Mouse (Mus musculus) limb, embryonic 15.5 days (tissue): Measurements from ENCODE around the gene Pheta2. TPM values are rescaled to one million over a fixed set of nuclear protein-coding genes. Genes with fewer than 3 reads are reported as not detected.
A peak's percentile ranks its signal among the peaks of the same experiment; 100 is the strongest.

Experiments
- ATAC-seq: fragments of 200-750 bp; cut with Nextera tagmentation; 2 replicates; pipeline ENCODE4 v1.8.0; 2017; ENCODE audit warnings: low read depth, moderate TSS enrichment; ENCODE audit not compliant: insufficient number of reproducible peaks, low FRiP score, low TSS enrichment
- H3K27ac ChIP-seq: fragments of 300-500 bp; sonication (generic); 2 replicates; pipeline ENCODE4 v1.5.1; 2015; ENCODE audit warnings: moderate library complexity, mild to moderate bottlenecking, inconsistent platforms
- H3K27me3 ChIP-seq: fragments of 300-500 bp; sonication (generic); 2 replicates; pipeline ENCODE4 v1.6.1; 2015; ENCODE audit warnings: inconsistent platforms
- H3K36me3 ChIP-seq: fragments of 300-500 bp; sonication (generic); 2 replicates; pipeline ENCODE4 v1.6.1; 2015; ENCODE audit warnings: inconsistent platforms
- H3K4me1 ChIP-seq: fragments of 300-500 bp; sonication (generic); 2 replicates; pipeline ENCODE4 v1.6.1; 2015; ENCODE audit warnings: inconsistent platforms
- H3K4me2 ChIP-seq: fragments of 300-500 bp; sonication (generic); 2 replicates; pipeline ENCODE4 v1.6.1; 2015; ENCODE audit warnings: mild to moderate bottlenecking, inconsistent platforms
- H3K4me3 ChIP-seq: fragments of 300-500 bp; sonication (generic); 2 replicates; pipeline ENCODE4 v1.5.1; 2015; ENCODE audit warnings: mild to moderate bottlenecking, inconsistent platforms
- H3K9ac ChIP-seq: fragments of 300-500 bp; sonication (generic); 2 replicates; pipeline ENCODE4 v1.6.1; 2015; ENCODE audit warnings: inconsistent platforms
- H3K9me3 ChIP-seq: fragments of 300-500 bp; sonication (generic); 2 replicates; pipeline ENCODE4 v1.6.1; 2016; ENCODE audit warnings: inconsistent platforms
- WGBS: fragments of 180-500 bp; shearing (Covaris S2); methylation state at CpG from one replicate; pipeline ENCODE4 v1.1.7; 2015; 5-methylcytosine and 5-hydroxymethylcytosine counted together
- polyA plus RNA-seq: library from polyadenylated mRNA; unstranded; fragments of >200 nt; fragmentation: Nextera tagmentation; extraction: Ambion mirVana; gene quantifications from 2 replicates; pipeline ENCODE4 v1.2.1, GENCODE M21; 2015

Pheta2 gene
- polyA plus RNA-seq, 1 experiment from 2014 or later, result 22.9 TPM

GRCm38 (mm10) chr15:82335194-82335593 is 3.5 kb upstream of the Pheta2 start:
- Histone ChIP-seq H3K27ac (no peak overlapping the region), H3K4me3 (no peak overlapping the region), H3K27me3 (no peaks in the 10 kb centered on the region), H3K4me2 (no peak overlapping the region), H3K9me3 (no peaks in the 10 kb centered on the region), H3K36me3 (peaks cover 48% of the 10 kb centered on the region), H3K9ac (no peak overlapping the region), H3K4me1 (peaks cover 23% of the 10 kb centered on the region)
- WGBS, result 97% methylated on average over 4 of the region's 4 CpGs
- ATAC-seq, result no peak

GRCm38 (mm10) chr15:82336629-82337028 is 2.1 kb upstream of the Pheta2 start:
- Histone ChIP-seq H3K36me3 (peaks cover 38% of the 10 kb centered on the region), H3K27me3 (no peaks in the 10 kb centered on the region), H3K27ac (no peak overlapping the region), H3K4me2 (no peak overlapping the region), H3K4me1 (peaks cover 37% of the 10 kb centered on the region), H3K9me3 (no peaks in the 10 kb centered on the region), H3K4me3 (no peak overlapping the region), H3K9ac (no peak overlapping the region)
- WGBS, result 61% methylated on average over 12 of the region's 12 CpGs
- ATAC-seq, result no peak

- no peaks in the 10 kb centered on the region for H3K9me3 ChIP-seq
- peak overlapping the region; percentile 53; the same call in 1 of the 2 replicates for H3K9ac ChIP-seq
- H3K27ac ChIP-seq, result peak overlapping the region; percentile 70; the same call in 1 of the 2 replicates
- ATAC-seq, result no peak
- WGBS, result 18% methylated on average over 4 of the region's 4 CpGs
- H3K36me3 ChIP-seq, result peaks cover 31% of the 10 kb centered on the region
- peaks cover 49% of the 10 kb centered on the region for H3K4me1 ChIP-seq
- no peaks in the 10 kb centered on the region for H3K27me3 ChIP-seq
- H3K4me2 ChIP-seq, result peak overlapping the region; percentile 62
- H3K4me3 ChIP-seq, result peak overlapping the region; percentile 60
Observed at GRCm38 (mm10) chr15:82337875-82338274, 867 bp upstream of the Pheta2 start.

- 56% methylated on average over 10 of the region's 10 CpGs for WGBS
- H3K9me3 ChIP-seq, result no peaks in the 10 kb centered on the region
- peak overlapping the region; percentile 70; the same call in 1 of the 2 replicates for H3K27ac ChIP-seq
- peaks cover 51% of the 10 kb centered on the region for H3K4me1 ChIP-seq
- H3K9ac ChIP-seq, result no peak overlapping the region
- peak overlapping the region; percentile 62 for H3K4me2 ChIP-seq
- H3K27me3 ChIP-seq, result no peaks in the 10 kb centered on the region
- H3K36me3 ChIP-seq, result peaks cover 37% of the 10 kb centered on the region
- ATAC-seq, result no peak
- H3K4me3 ChIP-seq, result peak overlapping the region; percentile 60
Observed at GRCm38 (mm10) chr15:82339150-82339549, 408 bp downstream of the Pheta2 start.

- no peak overlapping the region for H3K4me3 ChIP-seq
- H3K36me3 ChIP-seq, result peaks cover 31% of the 10 kb centered on the region
- 73% methylated on average over 8 of the region's 8 CpGs for WGBS
- H3K4me1 ChIP-seq, result peaks cover 51% of the 10 kb centered on the region
- no peak overlapping the region for H3K9ac ChIP-seq
- peak overlapping the region; percentile 87; the same call in 1 of the 2 replicates for H3K27ac ChIP-seq
- H3K27me3 ChIP-seq, result no peaks in the 10 kb centered on the region
- ATAC-seq, result no peak
- H3K4me2 ChIP-seq, result no peak overlapping the region
- no peaks in the 10 kb centered on the region for H3K9me3 ChIP-seq
Observed at GRCm38 (mm10) chr15:82339634-82340254, 1.0 kb downstream of the Pheta2 start.

GRCm38 (mm10) chr15:82340414-82341035 is 1.8 kb downstream of the Pheta2 start:
- peaks cover 51% of the 10 kb centered on the region for H3K4me1 ChIP-seq
- ATAC-seq, result no peak
- peak overlapping the region; percentile 72 for H3K4me2 ChIP-seq
- peak overlapping the region; percentile 87 for H3K27ac ChIP-seq
- H3K27me3 ChIP-seq, result no peaks in the 10 kb centered on the region
- peaks cover 24% of the 10 kb centered on the region for H3K36me3 ChIP-seq
- peak overlapping the region; percentile 70 for H3K9ac ChIP-seq
- H3K9me3 ChIP-seq, result no peaks in the 10 kb centered on the region
- H3K4me3 ChIP-seq, result peak overlapping the region; percentile 57
- WGBS, result 46% methylated on average over 21 of the region's 21 CpGs

GRCm38 (mm10) chr15:82341036-82341501 is 2.3 kb downstream of the Pheta2 start:
- H3K27ac ChIP-seq, result peak overlapping the region; percentile 87
- H3K9ac ChIP-seq, result peak overlapping the region; percentile 70
- H3K4me2 ChIP-seq, result peak overlapping the region; percentile 72
- H3K4me1 ChIP-seq, result peaks cover 51% of the 10 kb centered on the region
- H3K36me3 ChIP-seq, result peaks cover 19% of the 10 kb centered on the region
- WGBS, result 2% methylated on average over 40 of the region's 40 CpGs
- H3K4me3 ChIP-seq, result peak overlapping the region; percentile 57
- H3K27me3 ChIP-seq, result no peaks in the 10 kb centered on the region
- H3K9me3 ChIP-seq, result no peaks in the 10 kb centered on the region
- no peak for ATAC-seq

GRCm38 (mm10) chr15:82341675-82342542 is 3.2 kb downstream of the Pheta2 start:
- Histone ChIP-seq H3K4me1 (peaks cover 52% of the 10 kb centered on the region), H3K4me2 (peak overlapping the region; percentile 72), H3K36me3 (peaks cover 10% of the 10 kb centered on the region; the same call in 1 of the 2 replicates), H3K4me3 (peak overlapping the region; percentile 57), H3K27ac (peak overlapping the region; percentile 87), H3K9me3 (no peaks in the 10 kb centered on the region), H3K9ac (peak overlapping the region; percentile 70; the same call in 1 of the 2 replicates), H3K27me3 (no peaks in the 10 kb centered on the region)
- WGBS, result 46% methylated on average over 15 of the region's 15 CpGs
- ATAC-seq, result no peak

GRCm38 (mm10) chr15:82342543-82342935 is 3.8 kb downstream of the Pheta2 start:
- H3K9me3 ChIP-seq, result no peaks in the 10 kb centered on the region
- H3K4me2 ChIP-seq, result no peak overlapping the region; the same call in 1 of the 2 replicates
- H3K4me3 ChIP-seq, result peak overlapping the region; percentile 57; the same call in 1 of the 2 replicates
- H3K36me3 ChIP-seq, result peaks cover 10% of the 10 kb centered on the region; the same call in 1 of the 2 replicates
- peaks cover 52% of the 10 kb centered on the region for H3K4me1 ChIP-seq
- 64% methylated on average over 5 of the region's 5 CpGs for WGBS
- H3K9ac ChIP-seq, result no peak overlapping the region
- ATAC-seq, result no peak
- H3K27me3 ChIP-seq, result no peaks in the 10 kb centered on the region
- peak overlapping the region; percentile 87; the same call in 1 of the 2 replicates for H3K27ac ChIP-seq

GRCm38 (mm10) chr15:82343368-82344287 is 4.9 kb downstream of the Pheta2 start:
- ATAC-seq, result no peak
- Histone ChIP-seq H3K4me2 (no peak overlapping the region), H3K27me3 (no peaks in the 10 kb centered on the region), H3K9ac (no peak overlapping the region), H3K4me1 (peaks cover 47% of the 10 kb centered on the region), H3K9me3 (no peaks in the 10 kb centered on the region), H3K4me3 (no peak overlapping the region), H3K27ac (no peak overlapping the region), H3K36me3 (peaks cover 19% of the 10 kb centered on the region)
- WGBS, result 89% methylated on average over 27 of the region's 27 CpGs

GRCm38 (mm10) chr15:82344971-82345370 is 6.2 kb downstream of the Pheta2 start:
- no peak for ATAC-seq
- H3K4me2 ChIP-seq, result no peak overlapping the region
- H3K9ac ChIP-seq, result no peak overlapping the region
- H3K4me3 ChIP-seq, result no peak overlapping the region
- peak overlapping the region; percentile 55; the same call in 1 of the 2 replicates for H3K27ac ChIP-seq
- H3K27me3 ChIP-seq, result no peaks in the 10 kb centered on the region
- 91% methylated on average over 6 of the region's 6 CpGs for WGBS
- H3K4me1 ChIP-seq, result peaks cover 44% of the 10 kb centered on the region
- no peaks in the 10 kb centered on the region for H3K9me3 ChIP-seq
- H3K36me3 ChIP-seq, result peaks cover 33% of the 10 kb centered on the region
